Mouse (Mus musculus): Measurements from ENCODE around the gene Olfr60.

DNA sequence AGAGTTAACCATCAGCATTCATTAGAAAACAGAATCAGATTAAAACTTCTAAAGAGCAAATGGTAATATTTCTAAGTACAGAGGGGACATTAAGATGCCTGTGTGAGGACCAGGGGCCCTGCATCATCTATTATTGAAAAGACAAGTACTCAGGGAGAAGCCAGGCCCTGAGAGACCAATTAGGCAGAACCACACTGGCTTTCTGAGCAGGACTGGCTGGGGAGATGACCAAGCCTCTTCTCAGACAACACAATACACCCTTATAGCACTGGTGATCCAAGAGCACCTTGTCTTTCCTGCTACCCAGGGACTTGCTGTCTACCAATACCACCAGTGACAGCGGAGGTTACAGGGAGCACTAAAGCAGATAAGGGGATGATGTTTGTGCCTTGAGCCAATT is 41.3 kb upstream of the Olfr60 start, which contains the start of gene Olfr531:
- TF ChIP-seq CTCF (IDR thresholded peaks at IDR 0.05; ENCODE audit: borderline replicate concordance, insufficient read depth, low read length): no peak
- no peak for TF ChIP-seq POLR2A (IDR thresholded peaks at IDR 0.05; ENCODE audit: low read depth, low read length)

Data from embryonic fibroblast, embryonic 13.5 days (primary cell).